Mouse (Mus musculus) T-helper 17 cell (primary cell): Measurements from ENCODE around the gene Orc3.

Source experiments
- in situ Hi-C, 2 experiments: fragments of 300-600 bp; cut with MboI, MseI; formaldehyde crosslinking; loops; 1 replicate in 1 of 2; 2 replicates in 1 of 2; pipeline ENCODE4 v1.15.1; 2025; ENCODE audit warnings: high pct_unique_total_duplicates in 2 of 2

Gene Orc3

DNA sequence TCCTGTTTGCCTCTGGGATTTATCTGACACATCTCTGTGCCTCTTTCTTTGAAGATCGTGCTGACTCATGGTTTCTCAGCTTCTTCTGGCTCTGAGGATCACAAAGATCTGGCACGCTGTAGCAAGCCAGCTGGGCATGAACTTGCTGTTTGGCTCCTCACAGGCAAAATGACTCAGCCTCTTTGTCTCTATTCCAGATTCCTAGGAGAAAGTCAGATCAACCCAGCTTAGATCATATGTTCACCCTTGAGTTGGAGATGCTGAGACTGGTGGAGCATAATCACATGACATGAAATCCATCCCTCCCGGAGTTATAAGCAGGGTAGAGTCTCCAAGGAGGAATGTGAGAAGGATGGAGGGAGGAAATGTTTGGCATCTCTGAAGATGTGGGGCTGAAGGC is 91.9 kb downstream of the Orc3 start:
- in situ Hi-C loops, result no loop called here
